Mouse (Mus musculus) embryonic facial prominence, embryonic 14.5 days (tissue): Measurements from ENCODE around the gene Ccdc42. TPM values are rescaled to one million over a fixed set of nuclear protein-coding genes. Genes with fewer than 3 reads are reported as not detected.

Experiments
- ATAC-seq: fragments of 200-750 bp; cut with Nextera tagmentation; 2 replicates; pipeline ENCODE4 v1.8.0; 2017; ENCODE audit warnings: low read depth, moderate number of reproducible peaks, moderate TSS enrichment
- DNase-seq: peaks from one replicate; pipeline ENCODE4 v3.0.0-alpha.2; 2015; ENCODE audit warnings: low spot score
- H3K27ac ChIP-seq: fragments of 300-500 bp; sonication (generic); replicated peaks from 2 replicates; pipeline ENCODE4 v1.5.1; 2014; ENCODE audit warnings: low read depth, mild to moderate bottlenecking, low read length, moderate library complexity
- H3K27me3 ChIP-seq: fragments of 300-500 bp; sonication (generic); replicated peaks from 2 replicates; pipeline ENCODE4 v1.6.1; 2014; ENCODE audit warnings: low read length; ENCODE audit not compliant: control insufficient read depth, insufficient read depth
- H3K36me3 ChIP-seq: fragments of 300-500 bp; sonication (generic); 2 replicates; pipeline ENCODE4 v1.6.1; 2014; ENCODE audit warnings: low read length, mixed read lengths; ENCODE audit not compliant: control insufficient read depth, insufficient read depth
- H3K4me1 ChIP-seq: fragments of 300-500 bp; sonication (generic); 2 replicates; pipeline ENCODE4 v1.6.1; 2014; ENCODE audit warnings: antibody characterized with exemption, low read length; ENCODE audit not compliant: control insufficient read depth, insufficient read depth
- H3K4me2 ChIP-seq: fragments of 300-500 bp; sonication (generic); 2 replicates; pipeline ENCODE4 v1.6.1; 2014; ENCODE audit warnings: low read depth, mild to moderate bottlenecking, low read length, moderate library complexity, mixed read lengths
- H3K4me3 ChIP-seq: fragments of 300-500 bp; sonication (generic); 2 replicates; pipeline ENCODE4 v1.5.1; 2014; ENCODE audit warnings: low read depth, mild to moderate bottlenecking, low read length
- H3K9ac ChIP-seq: fragments of 300-500 bp; sonication (generic); 2 replicates; pipeline ENCODE4 v1.6.1; 2014; ENCODE audit warnings: low read depth, mild to moderate bottlenecking, low read length, moderate library complexity, mixed read lengths
- H3K9me3 ChIP-seq: fragments of 300-500 bp; sonication (generic); 2 replicates; pipeline ENCODE4 v1.6.1; 2016; ENCODE audit warnings: low read length; ENCODE audit not compliant: control insufficient read depth
- WGBS: fragments of 180-500 bp; shearing (Covaris S2); extraction: QIAGEN DNeasy Blood & Tissue Kit; methylation state at CpG from one replicate; pipeline ENCODE4 v1.1.7; 2014; 5-methylcytosine and 5-hydroxymethylcytosine counted together
- polyA plus RNA-seq: library from polyadenylated mRNA; unstranded; fragments of >200 nt; fragmentation: Nextera tagmentation; extraction: Ambion mirVana; gene quantifications from 2 replicates; pipeline ENCODE4 v1.2.1, GENCODE M21; 2014

Ccdc42 gene
- polyA plus RNA-seq, 1 experiment from 2014 or later = 0.64 TPM

- Histone ChIP-seq H3K9me3 (no peaks in the 10 kb centered on the region), H3K36me3 (no peaks in the 10 kb centered on the region), H3K27me3 (no peaks in the 10 kb centered on the region), H3K4me1 (peaks cover 12% of the 10 kb centered on the region), H3K27ac (0 out of 2 replicates have a peak overlapping the region, but pooled peaks have one; percentile 9), H3K4me2 (peak overlapping the region; percentile 52), H3K9ac (no peak overlapping the region), H3K4me3 (no peak overlapping the region)
- DNase-seq (no peak), ATAC-seq (no peak)
- 70% methylated on average over 9 of the region's 9 CpGs for WGBS
Measured at GRCm38 (mm10) chr11:68622751-68623150, 35.9 kb downstream of the Ccdc42 start.

- peak; percentile 95 for ATAC-seq
- Histone ChIP-seq H3K4me3 (peak overlapping the region; percentile 26), H3K4me1 (peaks cover 12% of the 10 kb centered on the region), H3K36me3 (no peaks in the 10 kb centered on the region), H3K9ac (no peak overlapping the region), H3K9me3 (no peaks in the 10 kb centered on the region), H3K27me3 (no peaks in the 10 kb centered on the region), H3K27ac (peak overlapping the region; percentile 79), H3K4me2 (peak overlapping the region; percentile 52)
- peak; percentile 95 for DNase-seq
- WGBS = 4% methylated on average over 14 of the region's 14 CpGs
Measured at GRCm38 (mm10) chr11:68623225-68623870, 36.5 kb downstream of the Ccdc42 start.

- Histone ChIP-seq H3K36me3 (no peaks in the 10 kb centered on the region), H3K4me3 (peak overlapping the region; percentile 26), H3K9me3 (no peaks in the 10 kb centered on the region), H3K27me3 (no peaks in the 10 kb centered on the region), H3K9ac (no peak overlapping the region), H3K27ac (peak overlapping the region; percentile 79), H3K4me1 (peaks cover 12% of the 10 kb centered on the region), H3K4me2 (peak overlapping the region; percentile 52)
- WGBS = 4% methylated on average over 5 of the region's 5 CpGs
- ATAC-seq (no peak), DNase-seq (no peak)
Measured at GRCm38 (mm10) chr11:68623871-68624258, 37.0 kb downstream of the Ccdc42 start.

DNA sequence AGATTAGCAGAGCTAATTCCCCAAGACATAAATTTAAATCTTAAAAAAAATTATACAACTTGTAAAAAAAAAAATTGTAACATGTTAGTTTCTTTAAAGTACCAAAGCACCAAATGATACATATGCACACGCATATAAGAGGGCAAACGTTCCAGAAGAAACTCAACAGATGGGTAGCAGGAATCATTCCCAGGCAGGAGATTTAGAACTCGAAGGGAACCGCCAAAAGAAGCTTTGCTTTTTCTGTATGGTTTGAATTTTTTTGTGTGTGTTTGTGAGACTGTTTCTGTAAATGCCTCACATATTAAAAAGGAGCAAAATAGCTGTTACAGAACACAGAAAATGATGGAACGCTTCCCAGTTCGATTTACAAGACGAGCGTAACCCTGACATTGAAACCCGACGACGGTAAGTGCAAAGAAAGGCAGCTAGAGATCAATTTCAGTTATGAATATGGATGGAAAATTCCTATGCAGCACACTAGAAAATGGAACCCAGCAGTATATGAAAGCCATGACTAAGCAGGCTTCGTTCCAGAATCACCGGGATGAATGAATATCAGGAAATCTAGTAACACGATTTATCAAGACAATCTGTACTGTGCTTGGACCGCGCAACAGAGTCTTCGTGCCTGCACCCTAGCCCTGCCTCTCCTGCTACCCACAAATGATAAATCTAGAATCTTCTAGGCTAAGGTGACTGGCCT, 44.9 kb downstream of the Ccdc42 start:
- Histone ChIP-seq H3K9ac (no peak overlapping the region), H3K27me3 (no peaks in the 10 kb centered on the region), H3K4me2 (no peak overlapping the region; the same call in 1 of the 2 replicates), H3K4me1 (peaks cover 24% of the 10 kb centered on the region), H3K9me3 (no peaks in the 10 kb centered on the region), H3K27ac (peak overlapping the region; percentile 69), H3K36me3 (no peaks in the 10 kb centered on the region), H3K4me3 (no peak overlapping the region)
- DNase-seq (peak; percentile 90), ATAC-seq (peak; percentile 22; the same call in 1 of the 2 replicates)
- WGBS = 44% methylated on average over 17 of the region's 17 CpGs

DNA sequence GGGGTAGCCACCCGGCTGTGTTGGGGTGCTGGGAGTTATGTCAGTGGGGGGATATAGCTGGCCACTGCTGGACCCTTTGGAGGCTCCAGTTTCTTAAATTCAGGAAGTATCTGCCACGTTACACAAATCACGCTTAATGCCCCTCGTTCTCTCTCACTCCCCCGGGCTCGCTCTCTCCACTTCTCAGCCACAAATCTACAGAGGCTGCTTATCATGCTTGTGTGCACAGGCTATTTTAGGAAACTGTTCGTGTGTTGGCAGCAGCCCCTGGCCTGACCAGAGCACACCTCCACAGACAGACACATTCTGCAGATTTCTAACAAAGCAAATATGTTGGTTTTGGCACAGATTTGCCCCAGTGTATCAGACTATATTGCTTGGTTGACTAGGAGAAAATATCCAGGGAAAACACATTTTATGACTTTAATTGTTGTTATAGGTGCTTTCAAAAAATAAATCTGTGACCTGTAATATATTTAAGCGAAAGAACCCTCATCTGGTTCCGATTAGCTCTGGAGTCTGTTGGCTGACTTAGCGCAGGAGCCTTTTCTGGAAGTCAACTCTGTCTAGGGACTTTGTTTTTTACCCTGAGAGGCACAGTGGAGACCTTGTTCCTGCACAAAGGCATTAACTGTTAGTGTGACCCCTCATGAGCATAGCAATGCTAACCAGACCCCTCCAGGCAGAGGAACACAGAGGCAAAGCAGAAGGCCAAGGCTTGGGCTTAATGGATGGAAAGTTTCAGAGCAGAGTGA, 51.2 kb downstream of the Ccdc42 start:
- peaks cover 27% of the 10 kb centered on the region for H3K4me1 ChIP-seq
- ATAC-seq (peak; percentile 90), DNase-seq (peak; percentile 92)
- H3K9me3 ChIP-seq = no peaks in the 10 kb centered on the region
- peak overlapping the region; percentile 43 for H3K4me2 ChIP-seq
- H3K9ac ChIP-seq = peak overlapping the region; percentile 49; the same call in 1 of the 2 replicates
- H3K4me3 ChIP-seq = no peak overlapping the region
- H3K36me3 ChIP-seq = no peaks in the 10 kb centered on the region
- 15% methylated on average over 10 of the region's 10 CpGs for WGBS
- no peaks in the 10 kb centered on the region for H3K27me3 ChIP-seq
- H3K27ac ChIP-seq = peak overlapping the region; percentile 76

DNA sequence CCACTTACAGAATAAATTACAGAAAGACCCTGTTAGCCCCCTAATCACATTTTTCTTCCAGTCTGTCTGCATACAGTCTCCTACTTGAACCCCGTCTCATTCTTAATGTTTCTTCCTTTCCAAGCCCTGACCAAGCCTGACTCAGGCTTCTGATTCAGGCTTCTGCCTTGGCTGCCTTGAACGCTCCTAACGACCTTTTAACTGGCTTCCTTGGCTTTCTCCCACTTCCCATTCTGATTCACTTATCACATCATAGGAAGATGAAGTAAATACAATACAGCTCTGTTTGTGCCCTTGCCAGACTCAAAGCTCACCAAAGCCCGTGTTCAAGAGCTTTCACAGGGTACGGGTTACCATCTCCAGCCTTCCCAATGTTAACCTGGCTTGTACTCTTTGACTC, 54.5 kb downstream of the Ccdc42 start:
- 78% methylated on average over 5 of the region's 5 CpGs for WGBS
- DNase-seq (no peak), ATAC-seq (no peak)
- Histone ChIP-seq H3K4me2 (no peak overlapping the region), H3K27ac (no peak overlapping the region), H3K27me3 (no peaks in the 10 kb centered on the region), H3K4me3 (no peak overlapping the region), H3K4me1 (peaks cover 19% of the 10 kb centered on the region), H3K9me3 (no peaks in the 10 kb centered on the region), H3K9ac (no peak overlapping the region), H3K36me3 (no peaks in the 10 kb centered on the region)

DNA sequence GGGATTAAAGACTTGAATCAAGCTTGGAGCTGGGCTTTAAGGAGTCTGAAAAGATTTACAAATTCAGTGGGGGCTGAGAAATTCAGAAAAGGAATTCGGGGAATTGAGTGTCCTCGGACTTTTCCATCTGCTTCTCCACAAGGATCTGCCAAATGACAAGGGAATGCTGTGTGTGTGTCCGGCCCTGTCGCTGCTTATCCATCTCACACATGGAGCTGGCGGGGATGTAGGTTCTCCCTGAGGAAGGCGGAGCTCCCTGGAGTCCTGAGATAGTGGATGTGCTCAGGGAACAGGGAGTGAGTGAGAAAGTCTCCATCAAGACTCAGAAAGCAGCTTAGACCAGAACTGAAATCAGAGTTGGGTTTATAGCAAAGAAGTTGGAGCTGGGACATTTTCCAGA, 58.0 kb downstream of the Ccdc42 start:
- DNase-seq = no peak
- 58% methylated on average over 6 of the region's 6 CpGs for WGBS
- H3K27ac ChIP-seq = no peak overlapping the region
- no peak overlapping the region for H3K4me2 ChIP-seq
- no peaks in the 10 kb centered on the region for H3K27me3 ChIP-seq
- no peaks in the 10 kb centered on the region for H3K36me3 ChIP-seq
- H3K4me3 ChIP-seq = no peak overlapping the region
- ATAC-seq = no peak
- H3K9ac ChIP-seq = no peak overlapping the region
- no peaks in the 10 kb centered on the region for H3K9me3 ChIP-seq
- peaks cover under 1% of the 10 kb centered on the region; the same call in 1 of the 2 replicates for H3K4me1 ChIP-seq
